Mouse (Mus musculus) forebrain, embryonic 15.5 days (tissue): ENCODE results near the gene Ndufs8. TPM values are rescaled to one million over a fixed set of nuclear protein-coding genes. Genes with fewer than 3 reads are reported as not detected.

Source experiments
- ATAC-seq: fragments of 200-750 bp; cut with Nextera tagmentation; replicated peaks from 2 replicates; pipeline ENCODE4 v1.8.0; 2017; ENCODE audit warnings: mild to moderate bottlenecking, moderate TSS enrichment, moderate library complexity
- H3K27ac ChIP-seq: fragments of 300-500 bp; sonication (generic); replicated peaks from 2 replicates; pipeline ENCODE4 v1.5.1; 2015; ENCODE audit warnings: mild to moderate bottlenecking, inconsistent platforms
- H3K27me3 ChIP-seq: fragments of 300-500 bp; sonication (generic); 2 replicates; pipeline ENCODE4 v1.6.1; 2015; ENCODE audit warnings: inconsistent platforms
- H3K36me3 ChIP-seq: fragments of 300-500 bp; sonication (generic); 2 replicates; pipeline ENCODE4 v1.6.1; 2015; ENCODE audit warnings: mild to moderate bottlenecking, inconsistent platforms
- H3K4me1 ChIP-seq: fragments of 300-500 bp; sonication (generic); 2 replicates; pipeline ENCODE4 v1.6.1; 2015; ENCODE audit warnings: inconsistent platforms
- H3K4me2 ChIP-seq: fragments of 300-500 bp; sonication (generic); replicated peaks from 2 replicates; pipeline ENCODE4 v1.6.1; 2015; ENCODE audit warnings: mild to moderate bottlenecking, inconsistent platforms
- H3K4me3 ChIP-seq: fragments of 300-500 bp; sonication (generic); 2 replicates; pipeline ENCODE4 v1.5.1; 2015; ENCODE audit warnings: mild to moderate bottlenecking, inconsistent platforms
- H3K9ac ChIP-seq: fragments of 300-500 bp; sonication (generic); replicated peaks from 2 replicates; pipeline ENCODE4 v1.6.1; 2015; ENCODE audit warnings: mild to moderate bottlenecking, inconsistent platforms
- H3K9me3 ChIP-seq: fragments of 300-500 bp; sonication (generic); 2 replicates; pipeline ENCODE4 v1.6.1; 2016; ENCODE audit warnings: inconsistent platforms
- WGBS: fragments of 180-500 bp; shearing (Covaris S2); methylation state at CpG from one replicate; pipeline ENCODE4 v1.1.7; 2015; ENCODE audit warnings: mixed read lengths; 5-methylcytosine and 5-hydroxymethylcytosine counted together
- polyA plus RNA-seq: library from polyadenylated mRNA; unstranded; fragments of >200 nt; fragmentation: Nextera tagmentation; extraction: Ambion mirVana; gene quantifications from 2 replicates; pipeline ENCODE4 v1.2.1, GENCODE M21; 2015

Gene Ndufs8
- polyA plus RNA-seq, 1 experiment from 2014 or later: 195 TPM

- Histone ChIP-seq H3K27ac (no peak overlapping the region), H3K36me3 (peaks cover 8% of the 10 kb centered on the region; the same call in 1 of the 2 replicates)
These were observed 44.3 kb downstream of the Ndufs8 start for GRCm38 (mm10) chr19:3868290-3868689.

GRCm38 (mm10) chr19:3864960-3865359 is 47.6 kb downstream of the Ndufs8 start:
- Histone ChIP-seq H3K4me1 (peaks cover 3% of the 10 kb centered on the region; the same call in 1 of the 2 replicates), H3K27ac (no peak overlapping the region), H3K9me3 (no peaks in the 10 kb centered on the region), H3K4me2 (no peak overlapping the region), H3K27me3 (no peaks in the 10 kb centered on the region), H3K4me3 (no peak overlapping the region), H3K36me3 (peaks cover 8% of the 10 kb centered on the region; the same call in 1 of the 2 replicates), H3K9ac (no peak overlapping the region)
- 88% methylated on average over 2 of the region's 2 CpGs for WGBS
- ATAC-seq: no peak

More at GRCm38 (mm10) chr19:3868290-3868689, 44.3 kb downstream of the Ndufs8 start:
- Histone ChIP-seq H3K9me3 (no peaks in the 10 kb centered on the region), H3K4me3 (no peak overlapping the region), H3K9ac (no peak overlapping the region), H3K4me1 (peaks cover 3% of the 10 kb centered on the region; the same call in 1 of the 2 replicates), H3K4me2 (no peak overlapping the region), H3K27me3 (no peaks in the 10 kb centered on the region)
- no peak for ATAC-seq
- 91% methylated on average over 1 of the region's 1 CpGs for WGBS

GRCm38 (mm10) chr19:3862713-3863112 is 49.9 kb downstream of the Ndufs8 start:
- Histone ChIP-seq H3K36me3 (peaks cover 8% of the 10 kb centered on the region; the same call in 1 of the 2 replicates), H3K27me3 (no peaks in the 10 kb centered on the region), H3K9ac (no peak overlapping the region), H3K4me3 (no peak overlapping the region), H3K27ac (no peak overlapping the region), H3K4me1 (no peaks in the 10 kb centered on the region), H3K4me2 (no peak overlapping the region), H3K9me3 (no peaks in the 10 kb centered on the region)
- no peak for ATAC-seq
- 86% methylated on average over 2 of the region's 2 CpGs for WGBS

Other genes starting within 250 kb of the Ndufs8 start
- 2.3 TPM in 2 replicates for gene Lrp5, start 226.2 kb downstream of the Ndufs8 start, polyA plus RNA-seq
- gene 1810055G02Rik, start 204.5 kb downstream of the Ndufs8 start, polyA plus RNA-seq: 31.3 and 35.1 TPM in 2 replicates
- gene Kmt5b, start 145.4 kb downstream of the Ndufs8 start, polyA plus RNA-seq: 52.3 and 62.9 TPM in 2 replicates
- 62.4 and 62.5 TPM in 2 replicates for gene Chka, start 61.0 kb downstream of the Ndufs8 start, polyA plus RNA-seq
- 11.9 and 13.3 TPM in 2 replicates for gene Tcirg1, start 5.6 kb downstream of the Ndufs8 start, polyA plus RNA-seq
- 1.5 and 1.8 TPM in 2 replicates for gene Aldh3b1, start 17.0 kb upstream of the Ndufs8 start, polyA plus RNA-seq
- 6.6 and 6.9 TPM in 2 replicates for gene Unc93b1, start 22.4 kb upstream of the Ndufs8 start, polyA plus RNA-seq
- not detected in 2 replicates for gene Aldh3b3, start 45.9 kb upstream of the Ndufs8 start, polyA plus RNA-seq
- 0.22 and 0.28 TPM in 2 replicates for gene Aldh3b2, start 59.6 kb upstream of the Ndufs8 start, polyA plus RNA-seq
- 1.3 and 1.4 TPM in 2 replicates for gene Acy3, start 73.8 kb upstream of the Ndufs8 start, polyA plus RNA-seq
- 0.13 TPM in 1 of 2 replicates, not detected in the other for gene Tbx10, start 80.0 kb upstream of the Ndufs8 start, polyA plus RNA-seq
- 36.0 and 40.8 TPM in 2 replicates for gene Nudt8, start 87.8 kb upstream of the Ndufs8 start, polyA plus RNA-seq
- 6.8 and 7.6 TPM in 2 replicates for gene Gm49405, start 87.9 kb upstream of the Ndufs8 start, polyA plus RNA-seq
- gene Doc2g, start 90.5 kb upstream of the Ndufs8 start, polyA plus RNA-seq: 9.0 and 11.1 TPM in 2 replicates
- 225 and 228 TPM in 2 replicates for gene Ndufv1, start 100.0 kb upstream of the Ndufs8 start, polyA plus RNA-seq
- gene Gstp1, start 125.2 kb upstream of the Ndufs8 start, polyA plus RNA-seq: 421 and 426 TPM in 2 replicates
- gene Gstp2, start 133.2 kb upstream of the Ndufs8 start, polyA plus RNA-seq: 1.3 and 4.6 TPM in 2 replicates
- gene Gstp3, start 146.8 kb upstream of the Ndufs8 start, polyA plus RNA-seq: not detected in 2 replicates
- not detected in 2 replicates for gene Cabp2, start 168.8 kb upstream of the Ndufs8 start, polyA plus RNA-seq
- gene Cdk2ap2, start 184.4 kb upstream of the Ndufs8 start, polyA plus RNA-seq: 82.1 and 83.2 TPM in 2 replicates
- gene Pitpnm1, start 187.2 kb upstream of the Ndufs8 start, polyA plus RNA-seq: 40.7 and 47.2 TPM in 2 replicates
- 90.1 and 92.5 TPM in 2 replicates for gene Aip, start 213.1 kb upstream of the Ndufs8 start, polyA plus RNA-seq
- not detected in 2 replicates for gene Gpr152, start 227.0 kb upstream of the Ndufs8 start, polyA plus RNA-seq
- gene Cabp4, start 231.3 kb upstream of the Ndufs8 start, polyA plus RNA-seq: 0.10 and 0.15 TPM in 2 replicates
- gene Coro1b, start 235.8 kb upstream of the Ndufs8 start, polyA plus RNA-seq: 144 and 145 TPM in 2 replicates
- gene Ptprcap, start 240.8 kb upstream of the Ndufs8 start, polyA plus RNA-seq: 0.59 and 1.1 TPM in 2 replicates